Mouse (Mus musculus) heart, embryonic 16.5 days (tissue): ENCODE measurements around the gene Pros1. TPM values are rescaled to one million over a fixed set of nuclear protein-coding genes. Genes with fewer than 3 reads are reported as not detected.

Experiments used
- ATAC-seq: fragments of 200-750 bp; cut with Nextera tagmentation; replicated peaks from 2 replicates; pipeline ENCODE4 v1.8.0; 2017; ENCODE audit warnings: moderate number of reproducible peaks; ENCODE audit not compliant: insufficient read depth, low FRiP score; ENCODE audit errors: extremely low read depth
- H3K27ac ChIP-seq: fragments of 300-500 bp; sonication (generic); 2 replicates; pipeline ENCODE4 v1.5.1; 2014; ENCODE audit warnings: mild to moderate bottlenecking, low read length, control low read depth, moderate library complexity
- H3K27me3 ChIP-seq: fragments of 300-500 bp; sonication (generic); 2 replicates; pipeline ENCODE4 v1.6.1; 2014; ENCODE audit warnings: low read length, mixed read lengths; ENCODE audit not compliant: control insufficient read depth, insufficient read depth
- H3K36me3 ChIP-seq: fragments of 300-500 bp; sonication (generic); 2 replicates; pipeline ENCODE4 v1.6.1; 2014; ENCODE audit not compliant: control insufficient read depth, insufficient read depth
- H3K4me1 ChIP-seq: fragments of 300-500 bp; sonication (generic); 2 replicates; pipeline ENCODE4 v1.6.1; 2014; ENCODE audit warnings: low read length, mixed read lengths; ENCODE audit not compliant: control insufficient read depth, insufficient read depth
- H3K4me2 ChIP-seq: fragments of 300-500 bp; sonication (generic); 2 replicates; pipeline ENCODE4 v1.6.1; 2014; ENCODE audit warnings: low read depth, mild to moderate bottlenecking, control low read depth, low read length
- H3K4me3 ChIP-seq: fragments of 300-500 bp; sonication (generic); 2 replicates; pipeline ENCODE4 v1.5.1; 2014; ENCODE audit warnings: mild to moderate bottlenecking, control low read depth, low read length
- H3K9ac ChIP-seq: fragments of 300-500 bp; sonication (generic); 2 replicates; pipeline ENCODE4 v1.6.1; 2014; ENCODE audit warnings: low read length, control low read depth
- H3K9me3 ChIP-seq: fragments of 300-500 bp; sonication (generic); replicated peaks from 2 replicates; pipeline ENCODE4 v1.6.1; 2016; ENCODE audit warnings: low read length; ENCODE audit not compliant: control insufficient read depth
- WGBS: fragments of 180-500 bp; shearing (Covaris S2); extraction: QIAGEN DNeasy Blood & Tissue Kit; methylation state at CpG from one replicate; pipeline ENCODE4 v1.1.7; 2014; 5-methylcytosine and 5-hydroxymethylcytosine counted together
- polyA plus RNA-seq: library from polyadenylated mRNA; unstranded; fragments of >200 nt; fragmentation: Nextera tagmentation; extraction: Ambion mirVana; gene quantifications from 2 replicates; pipeline ENCODE4 v1.2.1, GENCODE M21; 2015

The Pros1 gene
- polyA plus RNA-seq, 1 experiment from 2014 or later: 20.3 TPM

GRCm38 (mm10) chr16:62832027-62832426 lies 22.1 kb upstream of the Pros1 start:
- H3K27me3 ChIP-seq: no peaks in the 10 kb centered on the region
- no peaks in the 10 kb centered on the region for H3K4me1 ChIP-seq
- ATAC-seq: no peak
- no peaks in the 10 kb centered on the region; the same call in 1 of the 2 replicates for H3K36me3 ChIP-seq
- 78% methylated on average over 2 of the region's 2 CpGs for WGBS
- H3K9me3 ChIP-seq: no peaks in the 10 kb centered on the region
- H3K27ac ChIP-seq: no peak overlapping the region
- H3K9ac ChIP-seq: no peak overlapping the region
- H3K4me2 ChIP-seq: no peak overlapping the region
- H3K4me3 ChIP-seq: no peak overlapping the region

GRCm38 (mm10) chr16:62832481-62832880 lies 21.6 kb upstream of the Pros1 start:
- Histone ChIP-seq H3K36me3 (no peaks in the 10 kb centered on the region; the same call in 1 of the 2 replicates), H3K4me2 (no peak overlapping the region), H3K9me3 (no peaks in the 10 kb centered on the region), H3K4me3 (no peak overlapping the region), H3K27ac (no peak overlapping the region), H3K9ac (no peak overlapping the region), H3K27me3 (no peaks in the 10 kb centered on the region), H3K4me1 (no peaks in the 10 kb centered on the region)
- ATAC-seq: peak; percentile 32; the same call in 1 of the 2 replicates
- 20% methylated on average over 4 of the region's 4 CpGs for WGBS

- no peak overlapping the region for H3K9ac ChIP-seq
- H3K27me3 ChIP-seq: no peaks in the 10 kb centered on the region
- 47% methylated on average over 3 of the region's 3 CpGs for WGBS
- H3K4me1 ChIP-seq: no peaks in the 10 kb centered on the region
- H3K27ac ChIP-seq: no peak overlapping the region
- H3K36me3 ChIP-seq: no peaks in the 10 kb centered on the region; the same call in 1 of the 2 replicates
- H3K4me2 ChIP-seq: no peak overlapping the region
- H3K9me3 ChIP-seq: no peaks in the 10 kb centered on the region
- H3K4me3 ChIP-seq: no peak overlapping the region
- ATAC-seq: no peak
Observed at GRCm38 (mm10) chr16:62834016-62834735, 19.9 kb upstream of the Pros1 start.

GRCm38 (mm10) chr16:62845341-62845740 lies 8.8 kb upstream of the Pros1 start:
- no peaks in the 10 kb centered on the region for H3K36me3 ChIP-seq
- no peaks in the 10 kb centered on the region for H3K9me3 ChIP-seq
- H3K4me1 ChIP-seq: peaks cover 7% of the 10 kb centered on the region; the same call in 1 of the 2 replicates
- no peak overlapping the region for H3K27ac ChIP-seq
- H3K4me3 ChIP-seq: no peak overlapping the region
- no peak overlapping the region for H3K9ac ChIP-seq
- H3K27me3 ChIP-seq: no peaks in the 10 kb centered on the region
- ATAC-seq: no peak
- WGBS: 82% methylated on average over 6 of the region's 6 CpGs
- peak overlapping the region; percentile 13; the same call in 1 of the 2 replicates for H3K4me2 ChIP-seq

- Histone ChIP-seq H3K4me1 (peaks cover 7% of the 10 kb centered on the region; the same call in 1 of the 2 replicates), H3K4me2 (peak within 1 kb of the TSS; percentile 82), H3K27me3 (no peaks in the 10 kb centered on the region), H3K9ac (peak within 1 kb of the TSS; percentile 83), H3K9me3 (no peaks in the 10 kb centered on the region), H3K27ac (peak within 1 kb of the TSS; percentile 72), H3K4me3 (peak within 1 kb of the TSS; percentile 91), H3K36me3 (no peaks in the 10 kb centered on the region)
- WGBS: under 1% methylated on average over 52 of the region's 52 CpGs
- peak; percentile 100 for ATAC-seq
Observed at GRCm38 (mm10) chr16:62846498-62847312, 7.4 kb upstream of the Pros1 start, which contains the start of gene Arl13b. Gene Arl13b, minus strand, starts transcription at chr16:62847040.

GRCm38 (mm10) chr16:62852464-62853252 lies 1.4 kb upstream of the Pros1 start:
- H3K9me3 ChIP-seq: no peaks in the 10 kb centered on the region
- WGBS: 88% methylated on average over 3 of the region's 3 CpGs
- H3K4me3 ChIP-seq: no peak overlapping the region
- H3K9ac ChIP-seq: no peak overlapping the region
- H3K4me2 ChIP-seq: no peak overlapping the region
- H3K4me1 ChIP-seq: no peaks in the 10 kb centered on the region
- no peak overlapping the region for H3K27ac ChIP-seq
- no peaks in the 10 kb centered on the region for H3K27me3 ChIP-seq
- H3K36me3 ChIP-seq: no peaks in the 10 kb centered on the region
- no peak for ATAC-seq

GRCm38 (mm10) chr16:62853611-62854126 lies 438 bp upstream of the Pros1 start:
- Histone ChIP-seq H3K27ac (peak overlapping the region; percentile 83), H3K36me3 (no peaks in the 10 kb centered on the region), H3K4me2 (peak overlapping the region; percentile 94), H3K4me1 (no peaks in the 10 kb centered on the region), H3K27me3 (no peaks in the 10 kb centered on the region), H3K9me3 (no peaks in the 10 kb centered on the region), H3K9ac (peak overlapping the region; percentile 92), H3K4me3 (peak overlapping the region; percentile 82)
- ATAC-seq: no peak
- 18% methylated on average over 3 of the region's 3 CpGs for WGBS

GRCm38 (mm10) chr16:62855385-62855784 lies 1.3 kb downstream of the Pros1 start:
- Histone ChIP-seq H3K4me1 (no peaks in the 10 kb centered on the region), H3K27me3 (no peaks in the 10 kb centered on the region), H3K4me3 (no peak overlapping the region), H3K4me2 (peak overlapping the region; percentile 94; the same call in 1 of the 2 replicates), H3K36me3 (no peaks in the 10 kb centered on the region), H3K27ac (no peak overlapping the region), H3K9ac (no peak overlapping the region), H3K9me3 (no peaks in the 10 kb centered on the region)
- 62% methylated on average over 6 of the region's 6 CpGs for WGBS
- no peak for ATAC-seq
